Mouse (Mus musculus): ENCODE measurements around the gene Aqr. TPM values are rescaled to one million over a fixed set of nuclear protein-coding genes. Genes with fewer than 3 reads are reported as not detected.
A peak's percentile ranks its signal among the peaks of the same experiment; 100 is the strongest.

Gene Aqr
- polyA plus RNA-seq, 1 experiment from 2014 or later, result 24.4 TPM

- WGBS, result under 1% methylated on average over 44 of the region's 44 CpGs
- H3K4me3 ChIP-seq, result peak overlapping the region; percentile 85
- peaks cover 4% of the 10 kb centered on the region; the same call in 1 of the 2 replicates for H3K36me3 ChIP-seq
- ATAC-seq (replicated peaks; ENCODE audit: insufficient number of reproducible peaks, insufficient read depth, low FRiP score, low read depth), result peak; percentile 89
- H3K9ac ChIP-seq, result peak overlapping the region; percentile 84
- H3K27me3 ChIP-seq, result no peaks in the 10 kb centered on the region
- H3K4me1 ChIP-seq (replicated peaks), result peaks cover 8% of the 10 kb centered on the region
- no peaks in the 10 kb centered on the region for H3K9me3 ChIP-seq (replicated peaks)
- peak overlapping the region; percentile 41; the same call in 1 of the 2 replicates for H3K27ac ChIP-seq
- peak overlapping the region; percentile 84 for H3K4me2 ChIP-seq
Measured at GRCm38 (mm10) chr2:114174651-114175484, 12.0 kb downstream of the Aqr start.

DNA sequence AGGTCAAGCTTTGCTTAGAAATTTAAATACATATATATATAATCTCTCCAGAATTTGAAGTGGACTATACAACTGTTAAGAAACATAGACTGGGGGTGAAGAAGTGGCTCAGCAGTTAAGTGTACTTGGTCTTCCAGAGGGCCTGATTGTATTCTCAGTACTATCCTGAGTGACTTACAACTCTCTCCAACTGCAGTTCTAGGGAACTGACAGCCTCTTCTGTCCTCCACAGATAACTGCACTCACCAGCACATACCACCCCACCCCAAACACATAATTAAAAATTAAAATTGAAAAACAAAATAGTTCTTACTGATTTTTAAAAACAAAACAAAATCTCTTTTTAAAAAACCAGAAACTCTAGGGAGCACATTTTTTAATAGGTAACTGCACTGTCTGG is 13.6 kb downstream of the Aqr start:
- Histone ChIP-seq H3K4me3 (no peak overlapping the region), H3K9ac (no peak overlapping the region)

DNA sequence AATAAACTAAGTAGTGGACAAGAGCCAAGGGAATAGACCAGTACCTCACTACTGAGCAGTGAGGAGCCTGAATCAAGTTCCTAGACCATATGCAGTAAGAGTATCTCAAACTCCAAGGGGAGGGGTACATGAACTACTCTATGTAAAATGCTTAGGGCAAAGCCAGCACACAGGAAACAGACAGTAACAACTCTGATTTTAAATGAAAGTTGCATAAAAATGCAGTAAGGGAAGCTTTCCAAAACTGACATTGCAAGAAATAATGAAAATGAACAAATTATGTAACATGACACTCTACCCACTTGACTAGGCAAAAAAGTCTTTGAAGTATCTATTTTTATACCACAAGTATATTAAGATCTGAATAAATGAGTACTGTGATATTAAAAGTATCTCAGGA is 19.0 kb downstream of the Aqr start:
- Histone ChIP-seq H3K27me3 (no peaks in the 10 kb centered on the region), H3K9me3 (replicated peaks) (no peaks in the 10 kb centered on the region), H3K27ac (no peak overlapping the region), H3K4me2 (no peak overlapping the region), H3K4me1 (replicated peaks) (no peaks in the 10 kb centered on the region), H3K36me3 (peaks cover 28% of the 10 kb centered on the region), H3K4me3 (no peak overlapping the region), H3K9ac (no peak overlapping the region)
- no peak for ATAC-seq (replicated peaks; ENCODE audit: insufficient number of reproducible peaks, insufficient read depth, low FRiP score, low read depth)

More for the DNA sequence above, 13.6 kb downstream of the Aqr start:
- H3K36me3 ChIP-seq, result peaks cover 4% of the 10 kb centered on the region; the same call in 1 of the 2 replicates
- no peak overlapping the region for H3K4me2 ChIP-seq
- ATAC-seq (replicated peaks; ENCODE audit: insufficient number of reproducible peaks, insufficient read depth, low FRiP score, low read depth), result no peak
- H3K27me3 ChIP-seq, result no peaks in the 10 kb centered on the region
- no peaks in the 10 kb centered on the region for H3K9me3 ChIP-seq (replicated peaks)
- H3K4me1 ChIP-seq (replicated peaks), result peaks cover 8% of the 10 kb centered on the region
- no peak overlapping the region for H3K27ac ChIP-seq

GRCm38 (mm10) chr2:114161978-114162377 is 24.8 kb downstream of the Aqr start:
- Histone ChIP-seq H3K36me3 (peaks cover 63% of the 10 kb centered on the region), H3K4me3 (no peak overlapping the region), H3K4me1 (replicated peaks) (no peaks in the 10 kb centered on the region), H3K4me2 (no peak overlapping the region), H3K9ac (no peak overlapping the region), H3K27ac (no peak overlapping the region), H3K9me3 (replicated peaks) (no peaks in the 10 kb centered on the region), H3K27me3 (no peaks in the 10 kb centered on the region)
- no peak for ATAC-seq (replicated peaks; ENCODE audit: insufficient number of reproducible peaks, insufficient read depth, low FRiP score, low read depth)
- 96% methylated on average over 1 of the region's 1 CpGs for WGBS

- Histone ChIP-seq H3K9me3 (replicated peaks) (no peaks in the 10 kb centered on the region), H3K4me2 (no peak overlapping the region), H3K36me3 (peaks cover 65% of the 10 kb centered on the region), H3K27ac (no peak overlapping the region), H3K27me3 (no peaks in the 10 kb centered on the region), H3K4me1 (replicated peaks) (no peaks in the 10 kb centered on the region), H3K4me3 (no peak overlapping the region), H3K9ac (no peak overlapping the region)
- WGBS, result 64% methylated on average over 4 of the region's 4 CpGs
- no peak for ATAC-seq (replicated peaks; ENCODE audit: insufficient number of reproducible peaks, insufficient read depth, low FRiP score, low read depth)
Measured at GRCm38 (mm10) chr2:114157345-114157744, 29.5 kb downstream of the Aqr start.

- no peak overlapping the region for H3K4me3 ChIP-seq
Measured at GRCm38 (mm10) chr2:114156639-114157038, 30.2 kb downstream of the Aqr start.

GRCm38 (mm10) chr2:114153247-114153646 is 33.6 kb downstream of the Aqr start:
- no peaks in the 10 kb centered on the region for H3K4me1 ChIP-seq (replicated peaks)
- peaks cover 73% of the 10 kb centered on the region for H3K36me3 ChIP-seq
- WGBS, result 89% methylated on average over 6 of the region's 6 CpGs
- H3K27me3 ChIP-seq, result no peaks in the 10 kb centered on the region
- ATAC-seq (replicated peaks; ENCODE audit: insufficient number of reproducible peaks, insufficient read depth, low FRiP score, low read depth), result no peak
- no peak overlapping the region for H3K4me3 ChIP-seq
- H3K4me2 ChIP-seq, result no peak overlapping the region
- no peak overlapping the region for H3K9ac ChIP-seq
- no peaks in the 10 kb centered on the region for H3K9me3 ChIP-seq (replicated peaks)
- H3K27ac ChIP-seq, result no peak overlapping the region

More at GRCm38 (mm10) chr2:114156639-114157038, 30.2 kb downstream of the Aqr start:
- H3K27me3 ChIP-seq, result no peaks in the 10 kb centered on the region
- no peaks in the 10 kb centered on the region for H3K9me3 ChIP-seq (replicated peaks)
- WGBS, result 89% methylated on average over 1 of the region's 1 CpGs
- peaks cover 70% of the 10 kb centered on the region for H3K36me3 ChIP-seq
- no peak overlapping the region for H3K4me2 ChIP-seq
- H3K4me1 ChIP-seq (replicated peaks), result no peaks in the 10 kb centered on the region
- no peak for ATAC-seq (replicated peaks; ENCODE audit: insufficient number of reproducible peaks, insufficient read depth, low FRiP score, low read depth)
- no peak overlapping the region for H3K27ac ChIP-seq
- H3K9ac ChIP-seq, result no peak overlapping the region

DNA sequence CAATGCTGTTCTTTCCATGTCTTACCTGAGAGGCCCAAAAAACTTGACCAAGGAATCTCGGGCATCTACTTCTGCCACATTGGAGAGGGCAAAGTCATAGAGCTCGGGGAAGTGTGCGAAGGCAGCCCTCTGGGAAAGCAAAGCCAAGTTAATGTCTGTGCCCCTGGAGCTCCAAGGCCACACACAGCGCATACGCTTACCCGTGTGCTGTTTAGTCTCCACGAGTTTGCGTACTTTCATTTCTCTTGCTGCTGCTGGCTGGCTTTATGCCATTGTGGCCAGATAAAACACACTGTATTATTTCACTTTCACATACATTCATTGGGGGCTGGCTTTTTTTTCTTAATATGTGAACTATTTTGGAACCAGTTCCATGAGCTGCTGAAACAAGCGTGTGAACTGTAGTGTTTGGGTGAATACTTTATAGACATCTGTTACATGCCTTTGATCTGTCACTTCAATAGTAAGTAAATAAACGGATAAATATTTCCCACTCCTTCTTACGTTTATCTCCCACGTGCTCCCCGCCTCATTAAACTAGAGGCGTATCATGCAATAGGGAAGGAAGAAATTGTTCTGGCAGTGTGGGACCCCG is 39.9 kb downstream of the Aqr start:
- Histone ChIP-seq H3K4me1 (replicated peaks) (no peaks in the 10 kb centered on the region), H3K9ac (no peak overlapping the region), H3K27me3 (no peaks in the 10 kb centered on the region), H3K4me2 (no peak overlapping the region), H3K36me3 (peaks cover 66% of the 10 kb centered on the region), H3K27ac (no peak overlapping the region), H3K9me3 (replicated peaks) (no peaks in the 10 kb centered on the region), H3K4me3 (no peak overlapping the region)
- no peak for ATAC-seq (replicated peaks; ENCODE audit: insufficient number of reproducible peaks, insufficient read depth, low FRiP score, low read depth)
- 86% methylated on average over 15 of the region's 15 CpGs for WGBS

- no peak overlapping the region for H3K9ac ChIP-seq
- H3K36me3 ChIP-seq, result peaks cover 69% of the 10 kb centered on the region
- no peak overlapping the region for H3K4me3 ChIP-seq
- ATAC-seq (replicated peaks; ENCODE audit: insufficient number of reproducible peaks, insufficient read depth, low FRiP score, low read depth), result no peak
- no peak overlapping the region for H3K27ac ChIP-seq
- H3K9me3 ChIP-seq (replicated peaks), result no peaks in the 10 kb centered on the region
- 71% methylated on average over 6 of the region's 6 CpGs for WGBS
- no peaks in the 10 kb centered on the region for H3K4me1 ChIP-seq (replicated peaks)
- H3K4me2 ChIP-seq, result no peak overlapping the region
- no peaks in the 10 kb centered on the region for H3K27me3 ChIP-seq
Measured at GRCm38 (mm10) chr2:114145315-114145801, 41.5 kb downstream of the Aqr start.

GRCm38 (mm10) chr2:114144915-114145314 is 41.9 kb downstream of the Aqr start:
- 89% methylated on average over 5 of the region's 5 CpGs for WGBS
- Histone ChIP-seq H3K4me3 (no peak overlapping the region), H3K36me3 (peaks cover 67% of the 10 kb centered on the region), H3K4me2 (no peak overlapping the region), H3K4me1 (replicated peaks) (no peaks in the 10 kb centered on the region), H3K27ac (no peak overlapping the region), H3K9ac (no peak overlapping the region), H3K27me3 (no peaks in the 10 kb centered on the region), H3K9me3 (replicated peaks) (no peaks in the 10 kb centered on the region)
- ATAC-seq (replicated peaks; ENCODE audit: insufficient number of reproducible peaks, insufficient read depth, low FRiP score, low read depth), result no peak

GRCm38 (mm10) chr2:114143842-114144241 is 43.0 kb downstream of the Aqr start:
- H3K9ac ChIP-seq, result no peak overlapping the region
- peaks cover 65% of the 10 kb centered on the region for H3K36me3 ChIP-seq
- no peaks in the 10 kb centered on the region for H3K27me3 ChIP-seq
- H3K4me3 ChIP-seq, result no peak overlapping the region
- no peaks in the 10 kb centered on the region for H3K9me3 ChIP-seq (replicated peaks)
- ATAC-seq (replicated peaks; ENCODE audit: insufficient number of reproducible peaks, insufficient read depth, low FRiP score, low read depth), result no peak
- 88% methylated on average over 6 of the region's 6 CpGs for WGBS
- H3K4me2 ChIP-seq, result no peak overlapping the region
- no peaks in the 10 kb centered on the region for H3K4me1 ChIP-seq (replicated peaks)
- no peak overlapping the region for H3K27ac ChIP-seq

Data from heart, embryonic 15.5 days (tissue).